Mouse (Mus musculus): ENCODE results near the gene Pm20d1. TPM values are rescaled to one million over a fixed set of nuclear protein-coding genes. Genes with fewer than 3 reads are reported as not detected.

Pm20d1 gene
- polyA plus RNA-seq, 1 experiment from 2014 or later, result 10.7 TPM

DNA sequence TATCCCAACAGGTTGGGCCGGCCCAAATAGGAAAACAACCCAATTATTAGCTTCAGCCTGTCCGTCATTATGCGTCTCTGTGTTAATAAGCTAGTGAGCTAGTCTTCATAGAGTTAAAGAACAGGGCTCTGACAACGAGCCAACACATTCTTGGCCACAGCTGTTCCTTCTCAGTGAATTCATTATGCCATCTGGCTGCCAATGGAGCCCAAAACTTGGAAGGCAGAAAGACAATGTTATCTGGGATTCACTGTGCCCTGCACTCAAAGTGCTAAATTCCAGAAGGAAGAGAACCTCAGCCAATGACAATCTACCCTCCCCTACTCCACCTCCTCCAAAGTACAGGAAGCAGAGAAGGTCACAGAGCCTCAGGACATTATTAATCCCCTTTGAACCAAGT lies 26.5 kb upstream of the Pm20d1 start:
- Histone ChIP-seq H3K27ac (ENCODE audit: low read depth) (no peak overlapping the region), H3K9ac (replicated peaks) (no peak overlapping the region), H3K27me3 (ENCODE audit: insufficient read depth, low read length) (no peaks in the 10 kb centered on the region), H3K36me3 (replicated peaks; ENCODE audit: insufficient read depth, low read length) (no peaks in the 10 kb centered on the region), H3K4me2 (ENCODE audit: low read depth, low read length) (no peak overlapping the region), H3K4me1 (ENCODE audit: insufficient read depth) (no peaks in the 10 kb centered on the region), H3K4me3 (ENCODE audit: low read depth, low read length) (no peak overlapping the region), H3K9me3 (ENCODE audit: low read length) (no peaks in the 10 kb centered on the region)
- no peak for DNase-seq
- ATAC-seq, result no peak
- TF ChIP-seq EP300 (IDR thresholded peaks at IDR 0.05; ENCODE audit: low read depth), result no peak
- no peak for TF ChIP-seq CTCF (IDR thresholded peaks at IDR 0.05; ENCODE audit: low read depth)
- WGBS (ENCODE audit: insufficient replicate concordance), result 75% methylated on average over 4 of the region's 4 CpGs

DNA sequence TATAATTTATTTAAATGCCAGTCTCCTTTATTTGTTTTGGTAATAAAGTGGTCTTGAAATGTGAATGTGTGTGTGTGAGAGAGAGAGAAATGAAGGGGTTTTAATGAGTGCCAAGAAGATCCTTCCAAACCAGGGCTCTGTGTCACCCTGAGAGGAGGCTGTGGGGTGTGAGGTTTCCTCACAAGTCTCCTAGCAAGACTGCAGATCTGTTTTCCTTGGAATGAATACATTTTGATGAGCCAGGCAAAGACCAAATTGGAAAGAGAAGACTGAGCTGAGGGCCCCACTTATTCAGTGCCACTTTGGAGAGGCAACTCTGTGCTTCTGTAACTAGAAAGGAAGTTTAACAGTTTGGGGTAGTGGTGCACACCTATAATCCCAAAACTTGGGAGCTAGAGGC lies 25.7 kb upstream of the Pm20d1 start:
- H3K36me3 ChIP-seq (replicated peaks; ENCODE audit: insufficient read depth, low read length), result no peaks in the 10 kb centered on the region
- no peak overlapping the region for H3K4me2 ChIP-seq (ENCODE audit: low read depth, low read length)
- DNase-seq, result no peak
- TF ChIP-seq CTCF (IDR thresholded peaks at IDR 0.05; ENCODE audit: low read depth) (no peak), EP300 (IDR thresholded peaks at IDR 0.05; ENCODE audit: low read depth) (no peak)
- no peak for ATAC-seq
- H3K4me1 ChIP-seq (ENCODE audit: insufficient read depth), result no peaks in the 10 kb centered on the region
- H3K27ac ChIP-seq (ENCODE audit: low read depth), result no peak overlapping the region
- H3K27me3 ChIP-seq (ENCODE audit: insufficient read depth, low read length), result no peaks in the 10 kb centered on the region
- H3K9ac ChIP-seq (replicated peaks), result no peak overlapping the region
- no peak overlapping the region for H3K4me3 ChIP-seq (ENCODE audit: low read depth, low read length)
- H3K9me3 ChIP-seq (ENCODE audit: low read length), result no peaks in the 10 kb centered on the region

DNA sequence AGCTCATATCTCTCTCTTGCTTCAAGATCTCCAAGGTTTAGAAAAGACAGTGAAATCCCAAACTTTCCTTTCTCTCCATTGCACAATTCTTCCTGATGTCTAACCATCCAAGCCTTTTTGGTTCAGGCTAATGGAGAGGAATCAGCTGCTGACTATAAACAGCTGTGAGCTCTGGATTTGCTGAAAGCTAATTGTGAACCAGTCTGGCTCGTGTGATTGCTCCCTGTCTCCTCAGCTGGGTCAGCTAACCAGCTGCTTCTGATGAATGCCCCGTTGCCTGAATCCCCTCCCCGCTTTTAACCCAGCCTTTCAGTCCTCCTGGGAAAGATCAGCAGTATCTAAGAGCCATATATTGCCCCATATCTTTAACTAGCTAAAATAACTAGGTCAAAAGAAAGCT lies 2.6 kb upstream of the Pm20d1 start:
- Histone ChIP-seq H3K27me3 (ENCODE audit: insufficient read depth, low read length) (0 out of 2 replicates have a peak, but pooled peaks cover 7% of the 10 kb centered on the region), H3K4me1 (ENCODE audit: insufficient read depth) (peaks cover 3% of the 10 kb centered on the region; the same call in 1 of the 2 replicates), H3K27ac (ENCODE audit: low read depth) (no peak overlapping the region), H3K9ac (replicated peaks) (no peak overlapping the region), H3K36me3 (replicated peaks; ENCODE audit: insufficient read depth, low read length) (no peaks in the 10 kb centered on the region), H3K4me3 (ENCODE audit: low read depth, low read length) (no peak overlapping the region), H3K4me2 (ENCODE audit: low read depth, low read length) (no peak overlapping the region), H3K9me3 (ENCODE audit: low read length) (no peaks in the 10 kb centered on the region)
- 59% methylated on average over 3 of the region's 3 CpGs for WGBS (ENCODE audit: insufficient replicate concordance)
- ATAC-seq (no peak), DNase-seq (no peak)
- TF ChIP-seq EP300 (IDR thresholded peaks at IDR 0.05; ENCODE audit: low read depth) (no peak), CTCF (IDR thresholded peaks at IDR 0.05; ENCODE audit: low read depth) (no peak)

DNA sequence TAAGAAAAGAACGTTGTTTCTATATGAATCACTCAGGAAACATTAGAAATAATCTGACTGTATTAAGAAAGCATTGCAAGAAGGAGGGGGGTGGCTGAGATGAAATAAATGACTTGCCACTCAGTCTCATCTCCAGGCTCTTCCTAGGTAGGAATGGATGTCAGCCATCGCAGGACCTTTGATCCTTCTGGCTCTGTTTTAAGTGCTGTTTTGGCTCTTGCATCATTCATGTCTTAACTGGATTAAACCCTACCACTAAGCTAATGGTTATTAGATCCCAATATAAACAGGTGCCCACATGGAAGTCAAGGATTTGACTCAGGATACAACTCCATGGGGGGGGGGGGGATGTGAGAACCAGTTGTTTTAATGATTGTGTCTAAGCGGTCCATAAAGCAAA lies 2.0 kb upstream of the Pm20d1 start:
- no peak overlapping the region for H3K4me2 ChIP-seq (ENCODE audit: low read depth, low read length)
- no peaks in the 10 kb centered on the region for H3K9me3 ChIP-seq (ENCODE audit: low read length)
- no peaks in the 10 kb centered on the region for H3K36me3 ChIP-seq (replicated peaks; ENCODE audit: insufficient read depth, low read length)
- H3K9ac ChIP-seq (replicated peaks), result no peak overlapping the region
- no peak overlapping the region for H3K27ac ChIP-seq (ENCODE audit: low read depth)
- DNase-seq (no peak), ATAC-seq (no peak)
- peaks cover 3% of the 10 kb centered on the region; the same call in 1 of the 2 replicates for H3K4me1 ChIP-seq (ENCODE audit: insufficient read depth)
- H3K4me3 ChIP-seq (ENCODE audit: low read depth, low read length), result no peak overlapping the region
- H3K27me3 ChIP-seq (ENCODE audit: insufficient read depth, low read length), result 0 out of 2 replicates have a peak, but pooled peaks cover 7% of the 10 kb centered on the region
- TF ChIP-seq CTCF (IDR thresholded peaks at IDR 0.05; ENCODE audit: low read depth) (no peak), EP300 (IDR thresholded peaks at IDR 0.05; ENCODE audit: low read depth) (no peak)
- 74% methylated on average over 3 of the region's 3 CpGs for WGBS (ENCODE audit: insufficient replicate concordance)

DNA sequence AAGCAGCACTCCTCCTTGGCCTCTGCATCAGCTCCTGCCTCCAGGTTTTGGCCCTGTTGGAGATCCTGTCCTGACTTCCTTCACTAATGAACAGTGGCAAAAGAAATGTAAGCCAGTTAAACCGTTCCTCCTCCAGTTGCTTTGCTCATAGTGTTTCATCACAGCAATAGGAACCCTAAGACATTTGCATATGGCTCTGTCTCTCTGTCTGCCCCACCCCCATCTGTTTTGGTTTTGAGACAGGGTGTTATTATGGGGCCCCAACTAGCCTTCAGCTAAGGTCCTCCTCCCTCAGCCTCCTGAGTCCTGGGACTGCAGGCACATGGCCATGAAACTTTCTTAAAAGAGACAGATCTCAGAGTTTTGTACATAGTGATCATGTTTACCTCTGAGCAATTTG lies 2.8 kb downstream of the Pm20d1 start:
- Histone ChIP-seq H3K9ac (replicated peaks) (no peak overlapping the region), H3K4me3 (ENCODE audit: low read depth, low read length) (no peak overlapping the region), H3K27ac (ENCODE audit: low read depth) (no peak overlapping the region), H3K4me2 (ENCODE audit: low read depth, low read length) (no peak overlapping the region), H3K36me3 (replicated peaks; ENCODE audit: insufficient read depth, low read length) (no peaks in the 10 kb centered on the region), H3K9me3 (ENCODE audit: low read length) (no peaks in the 10 kb centered on the region), H3K27me3 (ENCODE audit: insufficient read depth, low read length) (0 out of 2 replicates have a peak, but pooled peaks cover 7% of the 10 kb centered on the region), H3K4me1 (ENCODE audit: insufficient read depth) (peaks cover 3% of the 10 kb centered on the region; the same call in 1 of the 2 replicates)
- TF ChIP-seq EP300 (IDR thresholded peaks at IDR 0.05; ENCODE audit: low read depth), result no peak
- no peak for TF ChIP-seq CTCF (IDR thresholded peaks at IDR 0.05; ENCODE audit: low read depth)
- DNase-seq, result no peak
- no peak for ATAC-seq
- WGBS (ENCODE audit: insufficient replicate concordance), result 29% methylated on average over 1 of the region's 1 CpGs

DNA sequence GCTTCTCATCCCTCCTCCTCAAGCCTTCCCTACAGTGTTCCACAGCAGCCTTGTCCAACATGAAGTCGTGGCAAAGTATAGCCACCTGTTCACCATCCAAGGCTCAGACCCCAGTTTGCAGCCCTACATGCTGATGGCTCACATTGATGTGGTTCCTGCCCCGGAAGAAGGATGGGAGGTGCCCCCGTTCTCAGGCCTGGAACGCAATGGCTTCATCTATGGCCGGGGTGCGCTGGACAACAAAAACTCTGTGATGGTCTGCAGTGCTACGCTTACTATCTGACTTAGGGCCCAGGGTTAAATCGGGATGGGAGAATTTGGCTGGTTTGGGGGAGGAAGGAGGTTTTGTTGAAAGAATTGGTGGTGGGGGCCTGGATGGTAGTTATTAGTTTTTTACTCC lies 3.9 kb downstream of the Pm20d1 start:
- ATAC-seq, result no peak

DNA sequence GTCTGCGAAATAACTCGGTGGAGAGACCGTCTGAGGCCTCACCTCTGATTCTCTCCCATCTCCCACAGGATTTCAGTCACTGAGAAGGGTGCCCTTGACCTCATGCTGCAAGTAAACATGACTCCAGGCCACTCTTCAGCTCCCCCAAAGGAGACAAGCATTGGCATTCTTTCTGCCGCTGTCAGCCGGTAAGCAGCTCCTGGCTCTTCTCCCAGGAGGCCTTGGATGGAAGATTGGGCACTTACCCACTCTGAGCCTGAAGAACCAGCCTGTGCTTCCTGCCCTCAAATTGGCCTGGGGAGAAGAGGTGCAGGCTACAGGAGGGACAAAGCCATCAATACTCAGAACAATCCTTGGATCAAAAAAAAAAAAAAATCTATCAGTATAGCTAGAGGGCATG lies 5.5 kb downstream of the Pm20d1 start:
- H3K4me2 ChIP-seq (ENCODE audit: low read depth, low read length), result no peak overlapping the region
- peaks cover 3% of the 10 kb centered on the region; the same call in 1 of the 2 replicates for H3K4me1 ChIP-seq (ENCODE audit: insufficient read depth)
- WGBS (ENCODE audit: insufficient replicate concordance), result 72% methylated on average over 5 of the region's 5 CpGs
- no peak for TF ChIP-seq CTCF (IDR thresholded peaks at IDR 0.05; ENCODE audit: low read depth)
- no peak for TF ChIP-seq EP300 (IDR thresholded peaks at IDR 0.05; ENCODE audit: low read depth)
- no peak overlapping the region for H3K9ac ChIP-seq (replicated peaks)
- H3K27ac ChIP-seq (ENCODE audit: low read depth), result no peak overlapping the region
- H3K9me3 ChIP-seq (ENCODE audit: low read length), result no peaks in the 10 kb centered on the region
- ATAC-seq (no peak), DNase-seq (no peak)
- H3K27me3 ChIP-seq (ENCODE audit: insufficient read depth, low read length), result 0 out of 2 replicates have a peak, but pooled peaks cover 4% of the 10 kb centered on the region
- H3K4me3 ChIP-seq (ENCODE audit: low read depth, low read length), result no peak overlapping the region
- H3K36me3 ChIP-seq (replicated peaks; ENCODE audit: insufficient read depth, low read length), result no peaks in the 10 kb centered on the region

More for the DNA sequence above, 3.9 kb downstream of the Pm20d1 start:
- Histone ChIP-seq H3K9me3 (ENCODE audit: low read length) (no peaks in the 10 kb centered on the region), H3K4me2 (ENCODE audit: low read depth, low read length) (no peak overlapping the region), H3K27me3 (ENCODE audit: insufficient read depth, low read length) (0 out of 2 replicates have a peak, but pooled peaks cover 7% of the 10 kb centered on the region), H3K4me1 (ENCODE audit: insufficient read depth) (peaks cover 3% of the 10 kb centered on the region; the same call in 1 of the 2 replicates), H3K27ac (ENCODE audit: low read depth) (no peak overlapping the region), H3K9ac (replicated peaks) (no peak overlapping the region), H3K4me3 (ENCODE audit: low read depth, low read length) (no peak overlapping the region), H3K36me3 (replicated peaks; ENCODE audit: insufficient read depth, low read length) (no peaks in the 10 kb centered on the region)
- TF ChIP-seq EP300 (IDR thresholded peaks at IDR 0.05; ENCODE audit: low read depth), result no peak
- no peak for TF ChIP-seq CTCF (IDR thresholded peaks at IDR 0.05; ENCODE audit: low read depth)
- no peak for DNase-seq
- WGBS (ENCODE audit: insufficient replicate concordance), result 85% methylated on average over 8 of the region's 8 CpGs

Data from liver, postnatal 0 days (tissue).